Mouse (Mus musculus): ENCODE results near the gene Tsfm. TPM values are rescaled to one million over a fixed set of nuclear protein-coding genes. Genes with fewer than 3 reads are reported as not detected.
A peak's percentile ranks its signal among the peaks of the same experiment; 100 is the strongest.

Gene Tsfm
- total and polyA plus RNA-seq, 2 experiments from 2014 or later = 52.1 to 55.6 TPM

GRCm38 (mm10) chr10:126983193-126983725, 47.4 kb downstream of the Tsfm start:
- Histone ChIP-seq H3K4me1 (ENCODE audit: insufficient read depth) (peaks cover 42% of the 10 kb centered on the region), H3K4me2 (ENCODE audit: low read depth) (peak overlapping the region; percentile 58), H3K36me3 (ENCODE audit: insufficient read depth) (no peaks in the 10 kb centered on the region), H3K27ac (ENCODE audit: low read depth, low read length) (peak overlapping the region; percentile 16; the same call in 1 of the 2 replicates), H3K4me3 (ENCODE audit: low read depth, low read length) (no peak overlapping the region), H3K27me3 (ENCODE audit: insufficient read depth, low read length) (no peaks in the 10 kb centered on the region), H3K9ac (peak overlapping the region; percentile 37), H3K9me3 (ENCODE audit: low read length) (no peaks in the 10 kb centered on the region)
- DNase-seq = no peak
- 47% methylated on average over 14 of the region's 14 CpGs for WGBS
- TF ChIP-seq CTCF (IDR thresholded peaks at IDR 0.05; ENCODE audit: low read depth) = no peak
- ATAC-seq = no peak

DNA sequence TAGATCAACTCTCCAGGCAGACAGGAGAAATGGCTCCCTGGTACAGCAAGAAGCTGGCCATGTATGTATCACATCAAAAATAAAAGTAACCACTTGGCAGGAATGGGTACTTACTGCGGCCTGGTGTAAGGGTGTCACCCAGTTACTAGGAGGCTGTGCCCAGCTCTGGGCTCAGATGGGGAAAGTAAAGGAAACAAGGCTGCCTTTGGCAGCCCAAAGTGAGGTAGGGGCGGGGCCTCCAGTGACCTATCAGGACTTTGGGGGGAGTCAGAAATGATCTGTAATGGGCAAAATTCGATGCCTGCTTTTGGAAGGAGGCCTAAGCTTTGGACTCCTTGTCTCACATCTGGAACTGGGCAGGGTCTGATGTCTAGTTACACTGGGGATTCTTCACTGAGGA, 48.9 kb downstream of the Tsfm start:
- WGBS = 54% methylated on average over 3 of the region's 3 CpGs
- Histone ChIP-seq H3K4me1 (ENCODE audit: insufficient read depth) (peaks cover 42% of the 10 kb centered on the region), H3K27ac (ENCODE audit: low read depth, low read length) (0 out of 2 replicates have a peak overlapping the region, but pooled peaks have one; percentile 100), H3K27me3 (ENCODE audit: insufficient read depth, low read length) (no peaks in the 10 kb centered on the region), H3K4me2 (ENCODE audit: low read depth) (peak overlapping the region; percentile 58), H3K4me3 (ENCODE audit: low read depth, low read length) (peak overlapping the region; percentile 99), H3K9ac (no peak overlapping the region), H3K36me3 (ENCODE audit: insufficient read depth) (no peaks in the 10 kb centered on the region), H3K9me3 (ENCODE audit: low read length) (no peaks in the 10 kb centered on the region)
- no peak for TF ChIP-seq CTCF (IDR thresholded peaks at IDR 0.05; ENCODE audit: low read depth)
- ATAC-seq (no peak), DNase-seq (no peak)

DNA sequence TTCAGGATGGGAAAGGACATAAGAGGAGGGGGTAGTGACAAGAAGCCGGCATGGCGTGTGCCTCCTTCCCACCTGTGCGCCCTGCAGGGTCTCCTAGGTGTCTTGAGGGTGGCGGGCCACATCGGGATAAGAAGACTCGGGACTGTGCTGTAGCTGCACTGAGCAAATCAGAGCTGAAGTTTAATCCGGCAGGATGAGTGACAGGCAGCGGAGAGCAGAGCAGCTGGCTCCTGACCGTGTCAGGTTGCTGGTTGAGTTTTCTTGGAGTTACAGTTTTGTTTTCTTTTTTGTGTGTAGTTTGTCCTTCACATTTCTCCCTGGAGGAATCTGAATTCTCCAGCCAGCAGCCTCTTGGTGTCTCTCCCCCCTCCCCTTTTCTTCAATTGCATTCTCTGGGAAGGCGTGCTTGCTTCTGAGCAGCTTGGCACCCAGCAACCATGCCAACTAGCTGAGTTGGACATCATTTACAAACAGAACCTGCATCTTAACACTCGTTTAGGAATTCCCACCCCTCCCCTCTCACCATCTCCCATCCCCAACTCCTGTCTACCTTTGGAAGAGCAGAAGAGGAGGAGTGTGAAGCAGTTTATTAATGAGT, 49.6 kb downstream of the Tsfm start:
- Histone ChIP-seq H3K4me2 (ENCODE audit: low read depth) (peak overlapping the region; percentile 58), H3K4me3 (ENCODE audit: low read depth, low read length) (peak overlapping the region; percentile 99), H3K4me1 (ENCODE audit: insufficient read depth) (peaks cover 36% of the 10 kb centered on the region), H3K27ac (ENCODE audit: low read depth, low read length) (peak overlapping the region; percentile 100), H3K36me3 (ENCODE audit: insufficient read depth) (no peaks in the 10 kb centered on the region), H3K27me3 (ENCODE audit: insufficient read depth, low read length) (no peaks in the 10 kb centered on the region), H3K9ac (peak overlapping the region; percentile 92), H3K9me3 (ENCODE audit: low read length) (no peaks in the 10 kb centered on the region)
- TF ChIP-seq CTCF (IDR thresholded peaks at IDR 0.05; ENCODE audit: low read depth) = no peak
- WGBS = 5% methylated on average over 11 of the region's 11 CpGs
- DNase-seq (peak; percentile 50), ATAC-seq (no peak)

- Histone ChIP-seq H3K9ac (peak overlapping the region; percentile 92), H3K27me3 (ENCODE audit: insufficient read depth, low read length) (no peaks in the 10 kb centered on the region), H3K36me3 (ENCODE audit: insufficient read depth) (no peaks in the 10 kb centered on the region), H3K4me2 (ENCODE audit: low read depth) (peak overlapping the region; percentile 58), H3K4me3 (ENCODE audit: low read depth, low read length) (peak overlapping the region; percentile 99), H3K27ac (ENCODE audit: low read depth, low read length) (peak overlapping the region; percentile 100), H3K9me3 (ENCODE audit: low read length) (no peaks in the 10 kb centered on the region), H3K4me1 (ENCODE audit: insufficient read depth) (peaks cover 35% of the 10 kb centered on the region)
- 2% methylated on average over 16 of the region's 16 CpGs for WGBS
- TF ChIP-seq CTCF (IDR thresholded peaks at IDR 0.05; ENCODE audit: low read depth) = no peak
- DNase-seq (peak; percentile 74), ATAC-seq (peak; percentile 7)
Observed at GRCm38 (mm10) chr10:126980221-126980932, 50.3 kb downstream of the Tsfm start.

DNA sequence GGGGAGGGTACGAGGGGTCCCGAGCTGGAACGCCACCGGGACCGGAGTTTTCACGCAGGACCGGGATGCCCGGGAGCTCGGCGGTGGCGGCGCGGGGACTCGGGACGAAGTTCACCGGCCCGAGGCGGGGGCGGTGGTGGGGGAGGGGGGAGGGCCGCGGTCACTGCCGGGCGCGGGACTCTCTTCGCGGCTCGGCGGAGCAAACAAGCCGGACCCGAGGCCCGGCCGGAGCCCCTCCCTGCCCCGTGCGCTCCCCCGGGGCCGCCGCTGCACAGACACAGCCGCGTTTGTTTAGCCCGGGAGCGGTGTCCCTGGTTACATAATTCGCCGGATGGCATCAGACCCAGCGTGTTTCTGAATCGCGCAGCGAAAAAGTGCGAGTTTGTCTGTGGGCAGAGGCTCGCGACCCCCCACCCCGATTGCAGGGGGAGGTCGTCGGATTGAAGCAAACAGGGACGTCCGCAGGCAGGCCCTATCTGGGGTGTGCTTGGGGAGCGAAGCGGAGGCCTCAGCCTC, 50.9 kb downstream of the Tsfm start:
- Histone ChIP-seq H3K4me2 (ENCODE audit: low read depth) (peak overlapping the region; percentile 58), H3K9me3 (ENCODE audit: low read length) (no peaks in the 10 kb centered on the region), H3K4me3 (ENCODE audit: low read depth, low read length) (peak overlapping the region; percentile 99), H3K27ac (ENCODE audit: low read depth, low read length) (peak overlapping the region; percentile 100), H3K36me3 (ENCODE audit: insufficient read depth) (no peaks in the 10 kb centered on the region), H3K4me1 (ENCODE audit: insufficient read depth) (peaks cover 32% of the 10 kb centered on the region), H3K27me3 (ENCODE audit: insufficient read depth, low read length) (no peaks in the 10 kb centered on the region), H3K9ac (peak overlapping the region; percentile 92)
- DNase-seq (peak; percentile 43), ATAC-seq (no peak)
- no peak for TF ChIP-seq CTCF (IDR thresholded peaks at IDR 0.05; ENCODE audit: low read depth)
- 1% methylated on average over 53 of the region's 57 CpGs for WGBS

DNA sequence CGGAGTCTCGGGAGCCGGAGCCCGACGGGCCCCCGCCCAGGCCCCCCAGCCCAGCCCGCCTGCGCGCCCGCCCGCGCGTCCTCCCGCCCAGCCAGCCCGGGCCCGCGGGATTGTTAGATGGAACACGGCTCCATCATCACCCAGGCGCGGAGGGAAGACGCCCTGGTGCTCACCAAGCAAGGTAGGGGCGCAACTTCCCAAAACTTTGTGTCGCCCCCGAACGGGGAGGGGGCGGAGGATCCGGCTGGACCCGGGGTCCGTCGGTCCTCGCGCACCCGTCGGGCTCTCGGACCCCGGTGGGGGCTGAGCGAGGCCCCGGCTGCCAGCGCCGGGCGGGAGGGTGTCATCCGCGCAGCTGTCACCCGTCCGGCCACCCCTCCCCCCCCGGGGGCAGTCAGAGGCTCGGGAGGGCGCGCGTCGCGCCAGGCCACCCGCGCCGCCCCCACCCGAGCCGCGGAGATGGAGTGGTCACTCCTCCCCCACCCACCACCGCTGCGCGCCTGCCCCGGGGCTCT, 51.5 kb downstream of the Tsfm start:
- TF ChIP-seq CTCF (IDR thresholded peaks at IDR 0.05; ENCODE audit: low read depth) = no peak
- ATAC-seq = peak; percentile 21
- no peak for DNase-seq
- WGBS = under 1% methylated on average over 38 of the region's 62 CpGs
- no peaks in the 10 kb centered on the region for H3K36me3 ChIP-seq (ENCODE audit: insufficient read depth)
- H3K4me1 ChIP-seq (ENCODE audit: insufficient read depth) = peaks cover 26% of the 10 kb centered on the region
- no peaks in the 10 kb centered on the region for H3K9me3 ChIP-seq (ENCODE audit: low read length)
- H3K4me3 ChIP-seq (ENCODE audit: low read depth, low read length) = peak overlapping the region; percentile 99
- peak overlapping the region; percentile 58 for H3K4me2 ChIP-seq (ENCODE audit: low read depth)
- peak overlapping the region; percentile 92 for H3K9ac ChIP-seq
- no peaks in the 10 kb centered on the region for H3K27me3 ChIP-seq (ENCODE audit: insufficient read depth, low read length)
- peak overlapping the region; percentile 100 for H3K27ac ChIP-seq (ENCODE audit: low read depth, low read length)
